Mouse (Mus musculus) limb, embryonic 14.5 days (tissue): ENCODE measurements around the gene Tnfrsf23. TPM values are rescaled to one million over a fixed set of nuclear protein-coding genes. Genes with fewer than 3 reads are reported as not detected.

Experiments used
- ATAC-seq: fragments of 200-750 bp; cut with Nextera tagmentation; 2 replicates; pipeline ENCODE4 v1.8.0; 2017; ENCODE audit warnings: low read depth, moderate number of reproducible peaks, moderate TSS enrichment; ENCODE audit not compliant: low FRiP score
- DNase-seq: peaks from one replicate; pipeline ENCODE4 v3.0.0-alpha.2; 2015; ENCODE audit warnings: low spot score
- H3K27ac ChIP-seq: fragments of 300-500 bp; sonication (generic); replicated peaks from 2 replicates; pipeline ENCODE4 v1.5.1; 2014; ENCODE audit warnings: low read depth, mild to moderate bottlenecking, low read length, moderate library complexity, mixed read lengths
- H3K27me3 ChIP-seq: fragments of 300-500 bp; sonication (generic); 2 replicates; pipeline ENCODE4 v1.6.1; 2014; ENCODE audit warnings: low read length, mixed read lengths; ENCODE audit not compliant: control insufficient read depth, insufficient read depth
- H3K36me3 ChIP-seq: fragments of 300-500 bp; sonication (generic); 2 replicates; pipeline ENCODE4 v1.6.1; 2014; ENCODE audit warnings: mild to moderate bottlenecking, low read length, moderate library complexity, mixed read lengths; ENCODE audit not compliant: control insufficient read depth, insufficient read depth
- H3K4me1 ChIP-seq: fragments of 300-500 bp; sonication (generic); 2 replicates; pipeline ENCODE4 v1.6.1; 2014; ENCODE audit warnings: antibody characterized with exemption, low read length, mixed read lengths; ENCODE audit not compliant: control insufficient read depth, insufficient read depth
- H3K4me2 ChIP-seq: fragments of 300-500 bp; sonication (generic); replicated peaks from 2 replicates; pipeline ENCODE4 v1.6.1; 2014; ENCODE audit warnings: low read depth, mild to moderate bottlenecking, low read length, moderate library complexity; ENCODE audit not compliant: severe bottlenecking
- H3K4me3 ChIP-seq: fragments of 300-500 bp; sonication (generic); replicated peaks from 2 replicates; pipeline ENCODE4 v1.5.1; 2014; ENCODE audit warnings: low read length
- H3K9ac ChIP-seq: fragments of 300-500 bp; sonication (generic); 2 replicates; pipeline ENCODE4 v1.6.1; 2014; ENCODE audit warnings: mild to moderate bottlenecking, low read depth, low read length, moderate library complexity; ENCODE audit not compliant: severe bottlenecking
- H3K9me3 ChIP-seq: fragments of 300-500 bp; sonication (generic); 2 replicates; pipeline ENCODE4 v1.6.1; 2016; ENCODE audit warnings: low read length; ENCODE audit not compliant: control insufficient read depth
- POLR2A ChIP-seq: fragments of 200-500 bp; IDR thresholded peaks from 2 replicates; pipeline ENCODE4 v1.8.0; 2012; ENCODE audit warnings: inconsistent platforms, mild to moderate bottlenecking, moderate library complexity, borderline replicate concordance; ENCODE audit not compliant: insufficient read depth, insufficient read length; ENCODE audit errors: extremely low read depth
- WGBS: fragments of 180-500 bp; shearing (Covaris S2); extraction: QIAGEN DNeasy Blood & Tissue Kit; methylation state at CpG from one replicate; pipeline ENCODE4 v1.1.7; 2014; 5-methylcytosine and 5-hydroxymethylcytosine counted together
- polyA plus RNA-seq, 2 experiments: library from polyadenylated mRNA; depleted of rRNA in 1 of 2; stranded (reverse) in 1 of 2; unstranded in 1 of 2; fragments of >200 nt; fragmentation: Nextera tagmentation in 1 of 2; extraction: Ambion mirVana in 1 of 2; gene quantifications; 2 replicates each; pipeline versions ENCODE4 v1.2.1 to v1.2.3; 2012 to 2014

Tnfrsf23 gene
- polyA plus RNA-seq, 2 experiments = 2.8 to 5.5 TPM

GRCm38 (mm10) chr7:143625151-143625550 is 60.5 kb downstream of the Tnfrsf23 start:
- TF ChIP-seq POLR2A = no peak
- Histone ChIP-seq H3K4me1 (no peaks in the 10 kb centered on the region), H3K4me3 (no peak overlapping the region), H3K9ac (no peak overlapping the region), H3K27me3 (no peaks in the 10 kb centered on the region), H3K36me3 (no peaks in the 10 kb centered on the region), H3K27ac (no peak overlapping the region), H3K9me3 (no peaks in the 10 kb centered on the region), H3K4me2 (no peak overlapping the region)
- DNase-seq (no peak), ATAC-seq (no peak)
- 68% methylated on average over 5 of the region's 5 CpGs for WGBS

GRCm38 (mm10) chr7:143624561-143624960 is 61.1 kb downstream of the Tnfrsf23 start:
- no peak for ATAC-seq
- H3K4me2 ChIP-seq = no peak overlapping the region
- H3K4me1 ChIP-seq = no peaks in the 10 kb centered on the region
- H3K9ac ChIP-seq = no peak overlapping the region
- TF ChIP-seq POLR2A = no peak
- no peak for DNase-seq
- WGBS = 81% methylated on average over 3 of the region's 3 CpGs
- no peaks in the 10 kb centered on the region for H3K36me3 ChIP-seq
- H3K9me3 ChIP-seq = no peaks in the 10 kb centered on the region
- H3K27me3 ChIP-seq = no peaks in the 10 kb centered on the region
- no peak overlapping the region for H3K4me3 ChIP-seq
- no peak overlapping the region for H3K27ac ChIP-seq

GRCm38 (mm10) chr7:143620951-143621350 is 64.7 kb downstream of the Tnfrsf23 start:
- no peaks in the 10 kb centered on the region for H3K9me3 ChIP-seq
- H3K27ac ChIP-seq = no peak overlapping the region
- H3K4me2 ChIP-seq = no peak overlapping the region
- WGBS = 65% methylated on average over 1 of the region's 1 CpGs
- TF ChIP-seq POLR2A = no peak
- DNase-seq = no peak
- H3K4me1 ChIP-seq = no peaks in the 10 kb centered on the region
- H3K4me3 ChIP-seq = no peak overlapping the region
- no peaks in the 10 kb centered on the region for H3K27me3 ChIP-seq
- no peak overlapping the region for H3K9ac ChIP-seq
- no peaks in the 10 kb centered on the region for H3K36me3 ChIP-seq
- ATAC-seq = no peak

Other genes with a start within 250 kb of the Tnfrsf23 start
- 1,048 and 1,240 TPM in 2 replicates for gene Cdkn1c, start 224.8 kb downstream of the Tnfrsf23 start, polyA plus RNA-seq (2012; rRNA removed)
- 2,054 and 2,200 TPM in 2 replicates for gene Cdkn1c, start 224.8 kb downstream of the Tnfrsf23 start, polyA plus RNA-seq (2014; fragmentation: Nextera tagmentation; extraction: Ambion mirVana)
- gene Slc22a18, start 212.1 kb downstream of the Tnfrsf23 start, polyA plus RNA-seq (2012; rRNA removed) = 3.3 and 5.3 TPM in 2 replicates
- 2.3 and 2.6 TPM in 2 replicates for gene Slc22a18, start 212.1 kb downstream of the Tnfrsf23 start, polyA plus RNA-seq (2014; fragmentation: Nextera tagmentation; extraction: Ambion mirVana)
- 23.3 and 34.7 TPM in 2 replicates for gene Phlda2, start 182.7 kb downstream of the Tnfrsf23 start, polyA plus RNA-seq (2012; rRNA removed)
- 13.7 and 14.1 TPM in 2 replicates for gene Phlda2, start 182.7 kb downstream of the Tnfrsf23 start, polyA plus RNA-seq (2014; fragmentation: Nextera tagmentation; extraction: Ambion mirVana)
- 146 and 192 TPM in 2 replicates for gene Nap1l4, start 136.8 kb downstream of the Tnfrsf23 start, polyA plus RNA-seq (2012; rRNA removed)
- 116 and 121 TPM in 2 replicates for gene Nap1l4, start 136.8 kb downstream of the Tnfrsf23 start, polyA plus RNA-seq (2014; fragmentation: Nextera tagmentation; extraction: Ambion mirVana)
- gene Cars, start 85.8 kb downstream of the Tnfrsf23 start, polyA plus RNA-seq (2012; rRNA removed) = 35.9 and 48.0 TPM in 2 replicates
- gene Cars, start 85.8 kb downstream of the Tnfrsf23 start, polyA plus RNA-seq (2014; fragmentation: Nextera tagmentation; extraction: Ambion mirVana) = 48.9 and 55.8 TPM in 2 replicates
- 0.35 and 0.51 TPM in 2 replicates for gene Tnfrsf26, start 57.1 kb downstream of the Tnfrsf23 start, polyA plus RNA-seq (2012; rRNA removed)
- gene Tnfrsf26, start 57.1 kb downstream of the Tnfrsf23 start, polyA plus RNA-seq (2014; fragmentation: Nextera tagmentation; extraction: Ambion mirVana) = 0.54 and 0.61 TPM in 2 replicates
- 20.5 and 24.4 TPM in 2 replicates for gene Tnfrsf22, start 36.2 kb downstream of the Tnfrsf23 start, polyA plus RNA-seq (2012; rRNA removed)
- gene Tnfrsf22, start 36.2 kb downstream of the Tnfrsf23 start, polyA plus RNA-seq (2014; fragmentation: Nextera tagmentation; extraction: Ambion mirVana) = 10.7 and 13.0 TPM in 2 replicates
- gene Osbpl5, start 71.1 kb upstream of the Tnfrsf23 start, polyA plus RNA-seq (2012; rRNA removed) = 60.4 and 70.7 TPM in 2 replicates
- 51.3 and 52.4 TPM in 2 replicates for gene Osbpl5, start 71.1 kb upstream of the Tnfrsf23 start, polyA plus RNA-seq (2014; fragmentation: Nextera tagmentation; extraction: Ambion mirVana)
- gene Mrgprg, start 81.1 kb upstream of the Tnfrsf23 start, polyA plus RNA-seq (2012; rRNA removed) = not detected in 2 replicates
- not detected in 2 replicates for gene Mrgprg, start 81.1 kb upstream of the Tnfrsf23 start, polyA plus RNA-seq (2014; fragmentation: Nextera tagmentation; extraction: Ambion mirVana)
- 2.1 and 3.0 TPM in 2 replicates for gene Mrgpre, start 98.6 kb upstream of the Tnfrsf23 start, polyA plus RNA-seq (2012; rRNA removed)
- gene Mrgpre, start 98.6 kb upstream of the Tnfrsf23 start, polyA plus RNA-seq (2014; fragmentation: Nextera tagmentation; extraction: Ambion mirVana) = 1.5 and 1.9 TPM in 2 replicates
- gene Nadsyn1, start 137.0 kb upstream of the Tnfrsf23 start, polyA plus RNA-seq (2012; rRNA removed) = 14.0 and 16.9 TPM in 2 replicates
- 5.4 and 5.5 TPM in 2 replicates for gene Nadsyn1, start 137.0 kb upstream of the Tnfrsf23 start, polyA plus RNA-seq (2014; fragmentation: Nextera tagmentation; extraction: Ambion mirVana)
- gene Dhcr7, start 137.3 kb upstream of the Tnfrsf23 start, polyA plus RNA-seq (2012; rRNA removed) = 82.8 and 98.4 TPM in 2 replicates
- 42.8 and 52.7 TPM in 2 replicates for gene Dhcr7, start 137.3 kb upstream of the Tnfrsf23 start, polyA plus RNA-seq (2014; fragmentation: Nextera tagmentation; extraction: Ambion mirVana)
- gene Gm498, start 181.0 kb upstream of the Tnfrsf23 start, polyA plus RNA-seq (2012; rRNA removed) = not detected in 2 replicates
- gene Gm498, start 181.0 kb upstream of the Tnfrsf23 start, polyA plus RNA-seq (2014; fragmentation: Nextera tagmentation; extraction: Ambion mirVana) = not detected in 2 replicates